Mouse (Mus musculus): ENCODE measurements around the gene Gm9918.

Gene Gm9918

DNA sequence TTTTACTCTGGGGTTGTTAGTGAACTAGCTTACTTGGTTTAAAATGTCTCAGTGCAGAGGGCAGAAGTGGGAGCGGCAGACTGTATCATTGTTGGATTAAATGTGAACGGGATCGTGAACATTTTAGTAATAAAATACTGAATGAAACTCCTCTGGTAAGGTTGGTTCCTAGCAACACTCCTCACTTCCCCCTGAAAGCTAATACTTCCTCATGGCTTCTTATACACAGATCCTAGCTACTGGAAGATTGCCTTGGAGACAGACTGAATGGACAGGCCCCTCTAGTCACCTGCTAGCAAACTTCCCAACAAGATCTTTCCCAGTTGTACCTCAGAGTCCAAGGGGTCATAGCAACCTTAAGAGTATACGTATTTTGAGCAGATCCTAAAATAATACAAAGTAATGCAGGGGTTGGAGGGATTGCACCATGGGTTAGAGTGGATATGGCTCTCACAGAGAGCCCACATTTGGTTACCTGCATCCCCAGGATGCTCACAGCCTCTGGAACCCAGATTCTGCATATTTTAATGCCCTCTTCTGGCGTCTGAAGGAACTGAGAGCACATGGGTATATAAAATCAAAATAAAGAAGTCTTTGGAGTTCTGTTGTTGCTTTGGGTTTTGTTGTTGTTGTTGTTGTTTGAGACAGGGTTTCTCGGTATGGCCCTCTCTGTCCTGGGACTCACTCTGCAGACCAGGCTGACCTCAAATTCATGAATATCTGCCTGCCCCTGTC is 3.8 kb downstream of the Gm9918 start:
- DNase-seq (ENCODE audit: low read depth, low spot score) = no peak

DNA sequence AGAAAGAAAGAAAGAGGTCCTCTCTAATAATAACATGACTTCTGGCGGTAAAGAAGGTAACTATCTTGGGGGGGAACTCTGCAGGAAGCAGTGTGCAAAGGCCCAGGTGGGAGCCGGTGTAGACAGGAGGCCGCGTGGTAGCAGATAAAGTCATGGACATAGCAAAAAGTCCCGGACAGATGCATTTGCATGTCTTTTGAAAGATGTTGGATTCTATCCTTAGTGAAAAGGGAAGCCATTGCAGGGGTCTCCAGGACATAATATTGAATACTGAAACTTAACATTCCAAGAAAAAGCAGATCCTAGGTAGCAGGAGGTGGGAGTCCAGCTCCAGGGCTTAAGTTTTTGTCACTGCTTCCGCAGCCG is 8.3 kb downstream of the Gm9918 start:
- DNase-seq (ENCODE audit: low read depth, low spot score) = no peak

GRCm38 (mm10) chr15:102279092-102279782 is 8.9 kb downstream of the Gm9918 start, which contains the start of gene Mfsd5:
Gene Mfsd5 (plus strand): TSS chr15:102279454.
- DNase-seq (ENCODE audit: low read depth, low spot score) = peak; percentile 80

GRCm38 (mm10) chr15:102279783-102280520 is 9.6 kb downstream of the Gm9918 start:
- DNase-seq (ENCODE audit: low read depth, low spot score) = no peak

DNA sequence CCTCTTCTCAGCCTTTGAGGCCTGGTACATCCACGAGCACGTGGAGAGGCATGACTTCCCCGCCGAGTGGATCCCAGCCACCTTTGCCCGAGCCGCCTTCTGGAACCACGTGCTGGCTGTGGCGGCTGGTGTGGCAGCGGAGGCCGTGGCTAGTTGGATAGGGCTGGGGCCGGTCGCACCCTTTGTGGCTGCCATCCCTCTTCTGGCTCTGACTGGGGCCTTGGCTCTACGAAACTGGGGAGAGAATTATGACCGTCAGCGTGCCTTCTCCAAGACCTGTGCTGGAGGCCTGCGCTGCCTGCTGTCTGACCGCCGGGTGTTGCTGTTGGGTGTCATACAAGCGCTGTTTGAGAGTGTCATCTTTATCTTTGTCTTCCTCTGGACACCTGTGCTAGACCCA is 10.3 kb downstream of the Gm9918 start:
- DNase-seq (ENCODE audit: low read depth, low spot score) = no peak

- DNase-seq (ENCODE audit: low read depth, low spot score) = no peak
Observed at GRCm38 (mm10) chr15:102282463-102283292, 12.3 kb downstream of the Gm9918 start.

- DNase-seq (ENCODE audit: low read depth, low spot score) = no peak
Observed at GRCm38 (mm10) chr15:102283648-102284047, 13.3 kb downstream of the Gm9918 start.

DNA sequence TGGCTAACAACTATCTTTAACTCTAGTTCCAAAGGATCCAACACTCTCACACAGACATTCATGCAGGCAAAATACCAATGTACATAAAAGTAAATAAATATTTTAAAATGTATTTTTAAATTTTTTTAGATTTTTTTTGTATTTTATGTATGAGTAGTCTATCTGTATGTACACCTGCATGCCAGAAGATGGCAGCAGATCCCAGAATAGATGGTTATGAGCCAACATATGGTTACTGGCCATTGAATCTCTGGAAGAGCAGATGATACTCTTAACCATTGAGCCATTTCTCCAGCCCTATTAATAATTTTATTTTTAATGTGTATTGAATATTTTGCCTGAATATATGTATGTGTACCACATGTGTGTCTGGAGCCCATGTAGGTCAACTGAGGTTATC is 17.0 kb downstream of the Gm9918 start:
- no peak for DNase-seq (ENCODE audit: low read depth, low spot score)

- DNase-seq (ENCODE audit: low read depth, low spot score) = peak; percentile 85
Observed at GRCm38 (mm10) chr15:102295633-102296367, 25.4 kb downstream of the Gm9918 start, which contains the start of gene Espl1. Gene Espl1 (plus strand): TSS chr15:102296266.

- DNase-seq (ENCODE audit: low read depth, low spot score) = no peak
Observed at GRCm38 (mm10) chr15:102296368-102297006, 26.1 kb downstream of the Gm9918 start.

GRCm38 (mm10) chr15:102302542-102302941 is 32.2 kb downstream of the Gm9918 start:
- DNase-seq (ENCODE audit: low read depth, low spot score) = no peak

- no peak for DNase-seq (ENCODE audit: low read depth, low spot score)
Observed at GRCm38 (mm10) chr15:102308717-102309116, 38.4 kb downstream of the Gm9918 start.

DNA sequence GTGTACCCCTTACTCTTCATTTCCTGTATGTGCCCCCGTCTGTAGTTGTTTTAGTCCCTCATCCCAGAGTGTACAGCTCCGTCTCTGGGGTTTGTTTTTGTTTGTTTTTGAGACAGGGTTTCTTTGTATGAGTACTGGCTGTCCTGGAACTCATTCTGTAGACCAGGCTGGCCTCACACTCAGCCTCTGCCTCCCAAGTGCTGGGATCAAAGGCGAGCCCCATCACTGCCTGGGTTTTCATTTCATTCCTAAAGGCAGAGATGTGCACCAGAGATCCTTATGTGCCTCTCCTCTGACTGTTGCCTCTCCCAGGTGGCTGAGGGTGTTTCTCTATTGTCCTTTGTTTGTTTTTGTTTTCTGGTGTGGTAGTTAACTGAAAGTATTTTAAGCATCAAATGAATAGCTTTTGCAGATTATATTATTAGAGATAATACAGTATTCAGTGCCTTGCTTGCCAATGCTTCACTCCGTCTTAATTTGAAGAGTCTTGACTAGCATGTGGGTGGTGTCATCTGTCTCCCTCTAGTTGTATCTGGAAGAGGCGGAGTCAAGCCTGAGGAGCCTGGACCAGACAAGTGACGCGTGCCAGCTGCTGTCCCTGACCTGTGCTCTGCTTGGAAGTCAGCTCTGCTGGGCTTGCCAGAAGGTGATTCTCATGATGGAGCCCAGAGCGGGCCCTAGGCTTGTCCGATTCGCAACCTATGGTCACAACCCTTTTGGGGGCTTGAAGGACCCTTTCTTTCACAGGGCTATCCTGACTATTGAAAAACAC is 39.9 kb downstream of the Gm9918 start:
- DNase-seq (ENCODE audit: low read depth, low spot score) = no peak

DNA sequence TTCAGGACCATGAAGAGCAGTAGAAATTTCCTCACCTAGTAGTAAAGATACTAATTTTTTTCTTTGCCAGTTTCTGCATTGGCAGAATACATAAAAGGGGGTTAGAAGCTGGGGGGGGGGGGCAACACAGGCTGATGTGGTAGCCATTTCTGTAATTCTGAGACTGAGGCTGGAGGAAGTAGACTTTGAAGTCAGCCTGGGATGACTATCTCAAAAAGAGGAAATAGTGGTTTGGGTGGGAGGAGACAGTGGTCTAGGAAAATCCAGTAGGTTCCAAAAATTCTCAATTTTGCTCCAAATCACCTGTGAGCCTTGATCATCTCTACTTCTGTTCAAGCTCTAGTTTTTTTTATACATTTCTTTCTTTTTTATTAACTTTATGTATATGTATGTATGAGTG is 41.1 kb downstream of the Gm9918 start:
- no peak for DNase-seq (ENCODE audit: low read depth, low spot score)

GRCm38 (mm10) chr15:102315292-102315691 is 44.9 kb downstream of the Gm9918 start:
- no peak for DNase-seq (ENCODE audit: low read depth, low spot score)

- DNase-seq (ENCODE audit: low read depth, low spot score) = no peak
Observed at GRCm38 (mm10) chr15:102316263-102316662, 45.9 kb downstream of the Gm9918 start.

All from WW6 (cell line).